Mouse (Mus musculus): Measurements from ENCODE around the gene Nup50. TPM values are rescaled to one million over a fixed set of nuclear protein-coding genes. Genes with fewer than 3 reads are reported as not detected.
A peak's percentile ranks its signal among the peaks of the same experiment; 100 is the strongest.

The Nup50 gene
- polyA plus RNA-seq, 1 experiment from 2014 or later, result 42.9 TPM

DNA sequence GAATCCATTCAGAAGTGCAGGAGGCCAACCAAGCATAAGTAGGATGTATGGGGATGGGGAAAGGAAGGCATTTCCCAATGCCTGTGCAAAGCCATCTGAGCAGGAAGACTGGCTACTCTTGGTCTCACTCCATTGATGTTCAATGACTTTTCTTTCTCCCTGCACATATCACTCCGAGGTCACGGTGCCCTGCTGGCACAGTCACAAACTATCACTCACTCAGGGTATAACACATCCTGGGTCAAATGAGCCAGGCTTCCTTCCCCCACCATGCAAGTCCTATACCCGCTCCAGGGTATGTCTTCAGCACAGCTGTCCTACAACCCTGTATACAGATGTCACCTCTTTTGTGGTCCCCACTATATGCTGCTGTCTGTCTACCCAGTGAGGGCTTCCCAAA is 35.1 kb downstream of the Nup50 start:
- H3K36me3 ChIP-seq, result peaks cover 27% of the 10 kb centered on the region
- H3K4me2 ChIP-seq, result no peak overlapping the region
- peaks cover 6% of the 10 kb centered on the region for H3K4me1 ChIP-seq
- WGBS, result 87% methylated on average over 3 of the region's 3 CpGs
- no peaks in the 10 kb centered on the region for H3K9me3 ChIP-seq (replicated peaks)
- no peak overlapping the region for H3K9ac ChIP-seq
- no peak overlapping the region for H3K27ac ChIP-seq
- ATAC-seq (replicated peaks; ENCODE audit: low FRiP score), result no peak
- H3K4me3 ChIP-seq (replicated peaks), result no peak overlapping the region
- H3K27me3 ChIP-seq, result no peaks in the 10 kb centered on the region

DNA sequence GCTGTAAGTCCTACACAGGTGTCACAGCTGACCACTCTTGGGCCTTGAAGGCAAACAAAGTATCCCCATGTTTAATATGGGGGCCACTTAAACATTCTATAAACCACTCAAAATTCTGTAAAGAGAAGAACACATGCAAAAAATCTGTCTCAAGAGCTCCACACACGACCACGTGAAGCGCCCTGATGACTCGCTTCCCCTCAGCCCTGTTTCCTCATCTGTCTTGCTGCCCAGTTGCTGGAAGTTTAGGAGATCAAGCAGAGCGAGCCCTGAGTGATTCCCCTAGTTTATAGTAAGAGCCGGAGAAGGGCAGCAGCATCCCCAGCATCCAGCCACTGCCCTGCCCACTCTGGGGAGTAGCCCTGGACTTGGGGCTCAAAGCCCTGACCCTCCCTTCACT is 36.7 kb downstream of the Nup50 start:
- H3K4me3 ChIP-seq (replicated peaks), result no peak overlapping the region
- H3K9me3 ChIP-seq (replicated peaks), result no peaks in the 10 kb centered on the region
- no peak for ATAC-seq (replicated peaks; ENCODE audit: low FRiP score)
- 86% methylated on average over 6 of the region's 6 CpGs for WGBS
- no peak overlapping the region for H3K4me2 ChIP-seq
- peaks cover 6% of the 10 kb centered on the region for H3K4me1 ChIP-seq
- H3K27ac ChIP-seq, result no peak overlapping the region
- H3K27me3 ChIP-seq, result no peaks in the 10 kb centered on the region
- H3K9ac ChIP-seq, result no peak overlapping the region
- peaks cover 16% of the 10 kb centered on the region for H3K36me3 ChIP-seq

DNA sequence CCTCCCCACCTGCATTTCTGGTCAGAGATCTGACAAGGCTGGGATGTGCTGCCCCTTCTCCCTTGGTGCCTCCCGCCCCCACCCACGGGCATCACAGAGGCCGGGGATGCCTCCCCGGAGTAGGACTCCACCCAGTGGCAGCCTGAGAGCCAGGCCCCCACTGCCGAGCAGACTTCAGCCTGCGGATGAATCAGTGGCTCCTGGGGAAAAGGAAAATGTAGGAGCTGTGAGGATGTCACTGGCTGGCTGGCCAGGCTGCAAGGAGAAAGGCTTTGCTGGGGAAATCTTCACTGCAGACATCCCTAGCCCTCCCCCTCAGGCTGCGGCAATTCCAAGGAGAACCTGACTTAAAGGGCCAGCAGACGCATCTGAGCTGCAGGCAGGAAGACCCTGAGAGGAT is 37.5 kb downstream of the Nup50 start:
- Histone ChIP-seq H3K4me1 (peaks cover 4% of the 10 kb centered on the region), H3K9me3 (replicated peaks) (no peaks in the 10 kb centered on the region), H3K27ac (no peak overlapping the region), H3K4me3 (replicated peaks) (no peak overlapping the region), H3K36me3 (peaks cover 9% of the 10 kb centered on the region), H3K27me3 (no peaks in the 10 kb centered on the region), H3K9ac (no peak overlapping the region), H3K4me2 (no peak overlapping the region)
- ATAC-seq (replicated peaks; ENCODE audit: low FRiP score), result 0 out of 2 replicates have a peak, but pooled peaks have one; percentile 33
- 26% methylated on average over 8 of the region's 8 CpGs for WGBS

DNA sequence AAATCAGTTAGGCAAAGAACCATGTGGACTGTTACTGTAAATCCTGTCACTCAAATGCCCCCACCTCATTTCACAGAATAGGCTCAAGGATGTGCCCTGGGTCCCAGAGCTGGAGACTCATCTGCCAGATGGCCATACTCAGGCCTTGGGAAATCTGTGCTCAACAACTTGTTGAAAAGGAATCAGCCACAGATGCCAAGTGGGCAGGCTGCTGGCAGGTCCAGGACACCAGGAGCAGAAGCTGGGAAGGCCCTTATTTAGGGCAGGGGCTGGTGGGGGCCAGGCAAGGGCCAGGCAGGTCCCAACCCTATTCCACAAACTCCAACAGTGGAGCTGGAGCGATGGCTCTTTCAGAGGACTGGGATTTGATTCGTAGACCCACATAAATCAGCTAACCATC is 39.3 kb downstream of the Nup50 start:
- no peak for ATAC-seq (replicated peaks; ENCODE audit: low FRiP score)
- Histone ChIP-seq H3K27me3 (no peaks in the 10 kb centered on the region), H3K9me3 (replicated peaks) (no peaks in the 10 kb centered on the region), H3K27ac (no peak overlapping the region), H3K36me3 (peaks cover 3% of the 10 kb centered on the region), H3K4me3 (replicated peaks) (no peak overlapping the region), H3K4me1 (peaks cover 4% of the 10 kb centered on the region), H3K4me2 (no peak overlapping the region), H3K9ac (no peak overlapping the region)
- WGBS, result 75% methylated on average over 2 of the region's 2 CpGs

DNA sequence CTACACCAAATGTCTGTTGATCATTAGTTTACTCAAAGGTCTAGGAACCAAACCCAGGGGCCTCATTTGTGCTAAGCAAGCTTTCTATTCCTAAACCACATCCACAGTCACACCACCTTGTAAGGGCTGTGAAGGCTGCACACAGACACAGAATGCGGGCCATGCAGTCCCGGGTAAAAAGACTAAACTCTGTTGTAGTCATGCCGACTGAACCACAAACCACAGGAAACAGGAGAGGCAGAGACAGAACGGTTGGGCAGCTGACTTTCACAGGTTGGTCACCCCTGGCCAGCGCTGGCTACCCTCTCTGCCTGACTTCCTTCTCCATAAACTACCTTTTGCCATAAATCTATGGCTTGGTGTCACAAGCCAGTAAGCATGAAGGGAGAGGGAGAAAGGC is 41.6 kb downstream of the Nup50 start:
- no peak overlapping the region for H3K4me2 ChIP-seq
- H3K36me3 ChIP-seq, result no peaks in the 10 kb centered on the region
- H3K9me3 ChIP-seq (replicated peaks), result no peaks in the 10 kb centered on the region
- no peak overlapping the region for H3K4me3 ChIP-seq (replicated peaks)
- H3K27me3 ChIP-seq, result no peaks in the 10 kb centered on the region
- H3K9ac ChIP-seq, result no peak overlapping the region
- ATAC-seq (replicated peaks; ENCODE audit: low FRiP score), result no peak
- 53% methylated on average over 5 of the region's 5 CpGs for WGBS
- peaks cover 4% of the 10 kb centered on the region for H3K4me1 ChIP-seq
- no peak overlapping the region for H3K27ac ChIP-seq

DNA sequence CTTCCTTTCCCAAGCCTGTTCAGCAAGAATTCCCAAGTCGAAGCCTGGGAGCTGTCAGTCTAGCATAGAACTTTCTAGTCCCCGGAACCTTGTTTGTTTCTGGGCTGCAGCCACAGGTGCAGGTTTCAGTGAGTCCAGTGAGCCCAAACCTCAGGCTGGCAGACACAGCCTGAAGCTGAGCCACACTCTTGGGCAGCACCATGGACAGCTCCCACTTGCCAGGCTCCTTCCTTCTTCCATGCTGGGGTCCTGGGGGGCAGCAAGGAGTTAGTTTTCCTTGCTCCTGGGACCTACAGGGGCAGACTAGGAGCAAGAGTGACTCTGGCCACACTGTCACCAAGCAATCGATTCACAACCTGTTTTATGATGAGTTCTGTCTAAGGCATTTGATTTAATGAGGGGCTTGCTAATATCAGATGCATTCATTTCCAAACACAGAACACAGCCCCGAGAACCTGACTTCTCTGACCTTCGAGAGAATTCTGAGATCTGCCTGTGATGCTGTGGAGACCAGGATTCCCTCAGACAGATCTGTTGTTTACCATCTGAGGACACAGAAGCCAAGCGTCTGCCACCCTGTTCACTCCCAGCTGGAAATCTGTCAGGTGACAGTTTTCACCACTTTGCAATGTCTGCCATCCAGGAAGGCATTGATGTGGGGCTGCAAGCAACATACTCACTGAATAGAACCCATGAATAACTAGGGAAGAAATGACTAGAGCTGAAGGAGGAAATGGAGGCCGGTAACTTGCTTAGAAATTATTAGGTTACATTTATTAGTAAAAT is 42.6 kb downstream of the Nup50 start:
- Histone ChIP-seq H3K27ac (no peak overlapping the region), H3K9me3 (replicated peaks) (no peaks in the 10 kb centered on the region), H3K9ac (no peak overlapping the region), H3K4me1 (peaks cover under 1% of the 10 kb centered on the region), H3K4me2 (no peak overlapping the region), H3K36me3 (no peaks in the 10 kb centered on the region), H3K4me3 (replicated peaks) (no peak overlapping the region), H3K27me3 (no peaks in the 10 kb centered on the region)
- 58% methylated on average over 7 of the region's 7 CpGs for WGBS
- no peak for ATAC-seq (replicated peaks; ENCODE audit: low FRiP score)

DNA sequence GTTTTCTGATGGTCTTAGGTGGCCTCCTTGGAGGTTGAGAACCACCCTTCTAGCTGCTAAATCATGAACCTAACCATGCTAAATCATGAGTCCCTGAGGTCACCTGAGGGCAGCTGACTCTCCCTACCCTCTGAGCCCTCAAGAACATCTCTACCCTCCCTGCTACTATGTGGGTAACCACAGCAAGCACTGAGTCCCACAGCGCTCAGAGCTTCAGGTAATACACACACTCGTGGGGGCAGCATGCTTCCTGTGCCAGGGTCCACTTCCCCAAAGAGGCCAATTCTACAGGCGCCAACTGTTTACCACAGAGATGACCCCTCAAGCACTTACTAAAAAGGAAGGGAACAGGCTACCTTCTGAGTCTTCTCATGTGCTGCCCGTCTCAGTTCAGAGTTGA is 45.3 kb downstream of the Nup50 start:
- no peak overlapping the region for H3K27ac ChIP-seq
- no peak overlapping the region for H3K4me2 ChIP-seq
- 85% methylated on average over 4 of the region's 4 CpGs for WGBS
- no peaks in the 10 kb centered on the region for H3K27me3 ChIP-seq
- H3K9ac ChIP-seq, result no peak overlapping the region
- H3K4me1 ChIP-seq, result no peaks in the 10 kb centered on the region; the same call in 1 of the 2 replicates
- H3K36me3 ChIP-seq, result no peaks in the 10 kb centered on the region
- no peak overlapping the region for H3K4me3 ChIP-seq (replicated peaks)
- no peaks in the 10 kb centered on the region for H3K9me3 ChIP-seq (replicated peaks)
- no peak for ATAC-seq (replicated peaks; ENCODE audit: low FRiP score)

DNA sequence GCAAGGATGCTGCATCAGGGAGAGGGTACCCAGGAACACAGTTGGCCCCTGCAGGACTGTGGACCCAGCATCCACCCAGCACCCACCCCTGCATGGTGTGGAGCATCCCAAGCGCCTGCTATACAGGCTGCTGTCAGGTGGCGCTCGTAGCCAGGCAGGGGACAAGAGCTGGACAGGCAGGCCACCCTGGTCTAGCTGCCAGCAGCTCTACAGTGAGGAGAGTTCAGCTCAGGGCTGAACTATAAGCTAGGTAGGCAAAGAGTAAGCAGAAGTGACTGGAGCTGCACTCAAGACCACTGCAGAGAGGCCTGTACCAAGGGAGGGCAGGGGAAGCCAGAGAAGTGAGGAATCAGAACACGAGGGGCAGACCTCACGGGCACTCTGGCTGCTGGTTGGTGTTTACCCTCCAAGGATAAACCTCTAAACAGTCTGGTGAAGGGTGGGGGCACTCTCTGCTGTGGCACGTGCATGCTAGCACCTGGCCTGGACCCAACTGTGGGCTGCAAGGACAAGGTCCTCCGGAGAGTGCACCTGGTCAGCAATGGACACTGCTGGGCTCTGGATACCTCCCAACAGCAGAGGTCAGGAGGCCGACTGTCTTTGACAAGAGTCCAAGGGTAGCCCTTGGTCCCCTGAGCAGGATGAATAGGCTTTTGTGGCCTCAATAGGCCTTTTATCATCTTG is 49.8 kb downstream of the Nup50 start:
- no peak for ATAC-seq (replicated peaks; ENCODE audit: low FRiP score)
- no peak overlapping the region for H3K4me2 ChIP-seq

DNA sequence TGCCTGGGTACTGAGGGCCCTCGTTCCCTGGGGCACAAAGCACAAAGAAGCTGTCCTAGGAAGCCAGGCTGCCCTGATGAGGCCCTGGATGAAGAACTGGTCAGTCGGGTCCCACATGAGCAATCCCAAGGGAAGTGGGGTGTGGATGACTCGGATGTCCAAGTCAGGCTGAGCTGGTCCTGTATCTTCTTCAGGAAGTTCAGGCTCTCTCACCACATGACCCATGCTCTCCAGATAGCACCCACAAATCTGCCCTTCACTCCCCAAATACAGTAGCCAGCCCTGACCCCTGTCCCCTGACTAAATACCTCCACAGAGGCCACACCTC is 50.3 kb downstream of the Nup50 start:
- Histone ChIP-seq H3K4me1 (no peaks in the 10 kb centered on the region; the same call in 1 of the 2 replicates), H3K27ac (no peak overlapping the region), H3K27me3 (no peaks in the 10 kb centered on the region), H3K4me3 (replicated peaks) (no peak overlapping the region), H3K4me2 (no peak overlapping the region), H3K9me3 (replicated peaks) (no peaks in the 10 kb centered on the region), H3K36me3 (no peaks in the 10 kb centered on the region), H3K9ac (no peak overlapping the region)
- WGBS, result 65% methylated on average over 3 of the region's 3 CpGs
- ATAC-seq (replicated peaks; ENCODE audit: low FRiP score), result no peak

More for the DNA sequence above, 49.8 kb downstream of the Nup50 start:
- no peak overlapping the region for H3K4me3 ChIP-seq (replicated peaks)
- H3K36me3 ChIP-seq, result no peaks in the 10 kb centered on the region
- no peaks in the 10 kb centered on the region for H3K27me3 ChIP-seq
- WGBS, result 84% methylated on average over 8 of the region's 8 CpGs
- no peaks in the 10 kb centered on the region; the same call in 1 of the 2 replicates for H3K4me1 ChIP-seq
- no peak overlapping the region for H3K27ac ChIP-seq
- H3K9ac ChIP-seq, result no peak overlapping the region
- no peaks in the 10 kb centered on the region for H3K9me3 ChIP-seq (replicated peaks)

DNA sequence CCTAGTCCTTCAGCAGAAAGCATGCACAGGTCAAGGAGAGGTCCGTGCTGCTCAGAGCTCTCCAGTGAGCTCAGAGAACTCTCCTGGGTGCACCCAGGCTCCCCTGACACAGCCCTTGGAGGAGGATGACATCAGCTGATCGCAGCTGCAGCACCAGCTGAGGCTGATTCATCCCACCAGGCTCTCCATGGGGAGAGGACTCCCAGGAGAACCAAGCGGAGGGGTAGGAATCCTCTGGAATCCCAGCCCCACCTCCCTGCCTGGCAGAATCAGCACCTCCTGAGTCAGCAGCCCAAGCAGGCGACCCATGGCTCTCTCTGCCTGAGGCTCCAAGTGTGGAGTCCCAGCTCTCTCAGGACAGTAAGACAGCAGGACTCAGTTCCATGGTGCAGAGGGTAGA is 52.5 kb downstream of the Nup50 start:
- no peaks in the 10 kb centered on the region for H3K36me3 ChIP-seq
- no peak overlapping the region for H3K4me2 ChIP-seq
- H3K4me1 ChIP-seq, result no peaks in the 10 kb centered on the region; the same call in 1 of the 2 replicates
- no peaks in the 10 kb centered on the region for H3K9me3 ChIP-seq (replicated peaks)
- H3K27me3 ChIP-seq, result no peaks in the 10 kb centered on the region
- no peak overlapping the region for H3K4me3 ChIP-seq (replicated peaks)
- no peak overlapping the region for H3K9ac ChIP-seq
- no peak overlapping the region for H3K27ac ChIP-seq
- 41% methylated on average over 4 of the region's 4 CpGs for WGBS
- ATAC-seq (replicated peaks; ENCODE audit: low FRiP score), result no peak

DNA sequence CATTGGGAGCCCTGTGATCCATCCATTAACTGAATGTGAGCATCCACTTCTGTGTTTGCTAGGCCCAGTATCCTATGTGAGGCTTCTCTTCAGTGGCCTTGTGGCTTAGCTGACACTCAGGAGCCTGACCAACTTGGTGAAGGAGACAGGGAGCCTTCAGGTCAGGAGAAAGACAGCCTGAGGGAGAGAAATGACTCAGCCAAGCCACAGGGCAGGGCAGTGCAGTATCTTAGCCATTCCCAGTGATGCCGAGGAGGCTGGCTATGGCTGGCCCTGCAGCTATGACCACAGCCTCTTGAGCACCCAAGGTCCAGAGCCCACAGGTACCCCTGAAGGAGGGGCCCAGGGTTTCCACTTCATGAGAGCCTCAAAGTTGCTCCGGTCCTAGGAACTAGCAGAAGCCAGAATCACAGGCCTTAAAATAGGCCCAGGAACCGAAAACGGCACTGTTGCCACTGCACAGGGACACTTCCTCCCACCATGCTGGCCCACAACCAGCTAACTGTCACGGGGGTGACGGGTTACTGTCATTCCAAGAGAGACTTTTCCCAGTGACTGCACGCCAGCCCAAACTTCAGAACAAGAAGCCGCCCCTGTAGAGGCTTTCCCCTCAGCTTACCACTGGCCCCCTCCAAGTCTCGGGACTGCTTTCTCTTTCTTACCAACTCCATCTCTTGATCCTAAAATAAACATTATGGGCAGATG is 58.5 kb downstream of the Nup50 start:
- no peak overlapping the region for H3K4me3 ChIP-seq (replicated peaks)
- ATAC-seq (replicated peaks; ENCODE audit: low FRiP score), result no peak
- H3K27me3 ChIP-seq, result no peaks in the 10 kb centered on the region
- H3K9ac ChIP-seq, result no peak overlapping the region
- H3K27ac ChIP-seq, result no peak overlapping the region
- H3K4me2 ChIP-seq, result no peak overlapping the region
- no peaks in the 10 kb centered on the region for H3K36me3 ChIP-seq
- H3K9me3 ChIP-seq (replicated peaks), result no peaks in the 10 kb centered on the region
- peaks cover 12% of the 10 kb centered on the region for H3K4me1 ChIP-seq
- 75% methylated on average over 9 of the region's 9 CpGs for WGBS

DNA sequence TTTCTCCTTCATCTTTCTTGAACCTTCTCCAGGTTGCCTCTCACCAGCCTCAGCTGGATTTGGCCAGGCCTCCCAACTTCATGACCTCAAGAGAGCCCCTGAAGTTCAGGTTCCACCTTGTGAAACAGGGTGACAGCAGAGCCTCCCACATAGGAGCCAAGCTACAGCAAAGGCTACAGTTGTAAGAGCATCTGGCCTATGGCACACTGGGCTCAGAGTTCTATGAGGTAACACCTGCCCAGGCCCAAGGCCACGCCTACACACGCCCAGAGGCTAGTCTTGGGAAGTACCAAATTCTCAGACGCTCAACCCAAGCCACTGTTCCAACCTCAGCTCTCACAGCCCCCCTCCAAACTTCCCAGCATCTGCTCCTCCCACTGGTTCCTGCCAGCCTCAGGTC is 59.7 kb downstream of the Nup50 start:
- H3K9ac ChIP-seq, result no peak overlapping the region
- no peak for ATAC-seq (replicated peaks; ENCODE audit: low FRiP score)
- no peaks in the 10 kb centered on the region for H3K36me3 ChIP-seq
- H3K9me3 ChIP-seq (replicated peaks), result no peaks in the 10 kb centered on the region
- WGBS, result 80% methylated on average over 3 of the region's 3 CpGs
- no peaks in the 10 kb centered on the region for H3K27me3 ChIP-seq
- no peak overlapping the region for H3K27ac ChIP-seq
- no peak overlapping the region for H3K4me2 ChIP-seq
- no peak overlapping the region for H3K4me3 ChIP-seq (replicated peaks)
- H3K4me1 ChIP-seq, result peaks cover 18% of the 10 kb centered on the region

All from kidney, embryonic 15.5 days (tissue).